Mouse (Mus musculus): Measurements from ENCODE around the gene Itga11. TPM values are rescaled to one million over a fixed set of nuclear protein-coding genes. Genes with fewer than 3 reads are reported as not detected.

The Itga11 gene
- polyA plus RNA-seq, 1 experiment: 1.4 TPM

DNA sequence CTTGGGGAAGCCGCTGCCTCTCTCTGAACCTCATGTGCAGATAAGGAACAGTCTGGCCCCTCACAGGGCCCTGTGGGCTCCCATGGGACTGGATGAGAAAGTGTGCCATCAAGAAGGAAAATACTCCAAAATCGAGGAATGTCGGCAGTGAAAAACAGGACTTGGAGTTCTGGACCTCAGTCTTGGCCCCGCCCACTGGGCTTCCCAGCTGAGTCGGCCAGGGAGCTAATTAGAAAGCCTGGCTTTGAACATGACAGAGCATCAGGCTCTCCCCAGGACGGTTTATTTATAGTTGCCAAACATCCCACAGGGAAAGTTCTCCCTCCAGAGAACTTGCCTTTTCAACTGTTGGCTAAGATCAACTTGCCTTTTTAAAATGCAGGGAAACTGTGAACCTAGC, 72.0 kb downstream of the Itga11 start:
- H3K9me3 ChIP-seq (replicated peaks; ENCODE audit: control insufficient read depth, insufficient read depth, low read length, poor library complexity, severe bottlenecking): no peaks in the 10 kb centered on the region
- H3K9ac ChIP-seq (ENCODE audit: low read depth, poor library complexity, severe bottlenecking): no peak overlapping the region
- H3K27me3 ChIP-seq (ENCODE audit: control insufficient read depth, insufficient read depth, low read length, poor library complexity, severe bottlenecking): no peaks in the 10 kb centered on the region
- TF ChIP-seq EP300 (IDR thresholded peaks at IDR 0.05; ENCODE audit: insufficient read depth, low read depth, low read length) (no peak), POLR2A (IDR thresholded peaks at IDR 0.05; ENCODE audit: insufficient read depth, low read length) (no peak), CTCF (IDR thresholded peaks at IDR 0.05; ENCODE audit: low read depth, low read length) (no peak)
- no peak overlapping the region for H3K4me3 ChIP-seq (ENCODE audit: low read depth, low read length)
- H3K27ac ChIP-seq (ENCODE audit: insufficient read depth, low read length): no peak overlapping the region
- no peaks in the 10 kb centered on the region for H3K4me1 ChIP-seq (ENCODE audit: control insufficient read depth, insufficient read depth, low read length)
- H3K36me3 ChIP-seq (ENCODE audit: control insufficient read depth, insufficient read depth, low read length, poor library complexity, severe bottlenecking): no peaks in the 10 kb centered on the region

DNA sequence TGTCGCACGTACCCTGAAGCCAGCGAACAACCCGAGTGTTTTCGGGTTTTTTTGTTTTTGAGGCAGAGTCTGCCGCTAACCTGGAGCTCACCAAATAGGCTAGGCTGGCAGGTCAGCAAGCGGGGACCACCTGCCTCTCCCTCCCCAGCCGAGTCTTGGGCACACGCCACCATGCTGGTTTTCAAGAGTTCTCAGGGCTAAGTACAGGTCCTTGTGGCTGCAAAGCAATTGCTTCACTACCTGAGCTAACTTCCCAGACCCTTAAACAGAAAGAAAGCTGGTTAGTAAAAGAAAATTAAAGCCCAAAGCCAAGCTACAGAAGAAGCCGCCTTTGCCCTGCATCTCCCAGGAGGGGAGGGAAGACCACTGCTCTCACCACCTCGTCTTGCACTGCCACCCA, 72.8 kb downstream of the Itga11 start:
- TF ChIP-seq CTCF (IDR thresholded peaks at IDR 0.05; ENCODE audit: low read depth, low read length) (no peak), POLR2A (IDR thresholded peaks at IDR 0.05; ENCODE audit: insufficient read depth, low read length) (no peak), EP300 (IDR thresholded peaks at IDR 0.05; ENCODE audit: insufficient read depth, low read depth, low read length) (no peak)
- H3K4me3 ChIP-seq (ENCODE audit: low read depth, low read length): no peak overlapping the region
- H3K36me3 ChIP-seq (ENCODE audit: control insufficient read depth, insufficient read depth, low read length, poor library complexity, severe bottlenecking): no peaks in the 10 kb centered on the region
- no peaks in the 10 kb centered on the region for H3K4me1 ChIP-seq (ENCODE audit: control insufficient read depth, insufficient read depth, low read length)
- no peaks in the 10 kb centered on the region for H3K9me3 ChIP-seq (replicated peaks; ENCODE audit: control insufficient read depth, insufficient read depth, low read length, poor library complexity, severe bottlenecking)
- no peaks in the 10 kb centered on the region for H3K27me3 ChIP-seq (ENCODE audit: control insufficient read depth, insufficient read depth, low read length, poor library complexity, severe bottlenecking)
- no peak overlapping the region for H3K9ac ChIP-seq (ENCODE audit: low read depth, poor library complexity, severe bottlenecking)
- no peak overlapping the region for H3K27ac ChIP-seq (ENCODE audit: insufficient read depth, low read length)

DNA sequence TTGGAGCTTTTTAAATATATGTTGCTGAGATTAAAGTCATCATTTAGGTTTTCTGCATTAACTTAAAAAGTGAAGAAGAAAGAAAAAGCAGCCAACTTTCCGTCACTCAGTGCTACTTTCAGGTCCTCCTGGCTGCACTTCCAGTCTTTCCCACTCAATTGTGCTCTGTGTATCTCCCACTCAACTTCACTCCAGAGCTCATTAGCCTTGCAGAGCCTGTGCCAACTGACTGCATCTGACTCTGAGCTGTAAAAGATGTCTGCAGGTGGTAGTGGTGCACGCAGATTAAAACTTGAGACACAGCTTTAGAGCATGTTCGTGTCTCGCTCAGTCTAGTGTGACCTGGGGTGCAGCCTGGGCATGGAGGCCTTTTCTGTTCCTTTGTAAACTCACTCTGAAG, 80.7 kb downstream of the Itga11 start:
- Histone ChIP-seq H3K36me3 (ENCODE audit: control insufficient read depth, insufficient read depth, low read length, poor library complexity, severe bottlenecking) (no peaks in the 10 kb centered on the region), H3K4me1 (ENCODE audit: control insufficient read depth, insufficient read depth, low read length) (no peaks in the 10 kb centered on the region), H3K27me3 (ENCODE audit: control insufficient read depth, insufficient read depth, low read length, poor library complexity, severe bottlenecking) (no peaks in the 10 kb centered on the region)

DNA sequence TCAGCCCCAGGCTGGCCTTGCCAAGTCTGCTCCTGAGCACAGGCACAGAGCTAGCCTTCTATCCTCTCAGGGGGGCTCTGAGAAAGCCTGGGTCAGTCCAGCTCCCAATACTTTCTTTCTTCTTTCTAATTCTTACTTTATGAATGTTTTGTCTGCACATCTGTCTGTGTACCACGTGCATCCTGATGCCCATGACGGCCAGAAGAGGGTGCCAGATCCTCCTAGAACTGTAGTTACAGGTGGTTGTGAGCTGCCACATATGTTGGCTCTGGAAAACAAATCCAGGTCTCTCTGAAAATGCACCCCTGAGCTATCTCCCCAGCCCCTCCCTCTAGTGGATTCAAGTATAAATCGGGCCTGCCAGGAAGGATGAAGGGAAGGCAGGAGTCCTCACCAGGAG, 82.0 kb downstream of the Itga11 start:
- Histone ChIP-seq H3K27ac (ENCODE audit: insufficient read depth, low read length) (no peak overlapping the region), H3K4me3 (ENCODE audit: low read depth, low read length) (no peak overlapping the region)
- TF ChIP-seq POLR2A (IDR thresholded peaks at IDR 0.05; ENCODE audit: insufficient read depth, low read length) (no peak), CTCF (IDR thresholded peaks at IDR 0.05; ENCODE audit: low read depth, low read length) (peak; percentile 63)

More for the DNA sequence above, 80.7 kb downstream of the Itga11 start:
- Histone ChIP-seq H3K27ac (ENCODE audit: insufficient read depth, low read length) (no peak overlapping the region), H3K9ac (ENCODE audit: low read depth, poor library complexity, severe bottlenecking) (no peak overlapping the region), H3K9me3 (replicated peaks; ENCODE audit: control insufficient read depth, insufficient read depth, low read length, poor library complexity, severe bottlenecking) (no peaks in the 10 kb centered on the region), H3K4me3 (ENCODE audit: low read depth, low read length) (no peak overlapping the region)
- no peak for TF ChIP-seq CTCF (IDR thresholded peaks at IDR 0.05; ENCODE audit: low read depth, low read length)
- no peak for TF ChIP-seq EP300 (IDR thresholded peaks at IDR 0.05; ENCODE audit: insufficient read depth, low read depth, low read length)
- TF ChIP-seq POLR2A (IDR thresholded peaks at IDR 0.05; ENCODE audit: insufficient read depth, low read length): no peak

DNA sequence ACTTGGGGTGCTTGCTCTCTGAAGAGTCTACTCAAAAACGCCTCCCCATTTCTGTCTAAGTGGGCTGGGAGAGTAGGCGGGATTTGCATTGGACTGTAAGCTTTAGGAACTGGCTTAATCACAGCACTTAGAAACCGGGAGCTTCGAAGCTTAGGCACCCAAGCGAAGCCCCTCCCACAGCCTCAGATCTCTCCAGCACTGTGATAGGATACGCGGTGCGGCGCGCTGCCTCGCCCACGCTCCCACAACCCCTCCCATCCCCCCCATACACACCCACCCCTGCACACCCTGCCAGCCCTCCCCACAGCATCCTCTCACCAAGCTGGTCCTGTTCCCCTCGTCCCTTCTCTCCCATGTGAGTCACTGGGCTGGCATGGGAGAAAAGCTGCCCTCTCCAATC, 85.9 kb downstream of the Itga11 start:
- Histone ChIP-seq H3K4me1 (ENCODE audit: control insufficient read depth, insufficient read depth, low read length) (peaks cover 2% of the 10 kb centered on the region), H3K9ac (ENCODE audit: low read depth, poor library complexity, severe bottlenecking) (no peak overlapping the region), H3K36me3 (ENCODE audit: control insufficient read depth, insufficient read depth, low read length, poor library complexity, severe bottlenecking) (no peaks in the 10 kb centered on the region), H3K9me3 (replicated peaks; ENCODE audit: control insufficient read depth, insufficient read depth, low read length, poor library complexity, severe bottlenecking) (no peaks in the 10 kb centered on the region), H3K27me3 (ENCODE audit: control insufficient read depth, insufficient read depth, low read length, poor library complexity, severe bottlenecking) (no peaks in the 10 kb centered on the region), H3K27ac (ENCODE audit: insufficient read depth, low read length) (no peak overlapping the region), H3K4me3 (ENCODE audit: low read depth, low read length) (peak overlapping the region; percentile 19; the same call in 1 of the 2 replicates)
- TF ChIP-seq EP300 (IDR thresholded peaks at IDR 0.05; ENCODE audit: insufficient read depth, low read depth, low read length): no peak
- no peak for TF ChIP-seq POLR2A (IDR thresholded peaks at IDR 0.05; ENCODE audit: insufficient read depth, low read length)
- no peak for TF ChIP-seq CTCF (IDR thresholded peaks at IDR 0.05; ENCODE audit: low read depth, low read length)

More for the DNA sequence above, 82.0 kb downstream of the Itga11 start:
- peaks cover 2% of the 10 kb centered on the region for H3K4me1 ChIP-seq (ENCODE audit: control insufficient read depth, insufficient read depth, low read length)
- no peaks in the 10 kb centered on the region for H3K36me3 ChIP-seq (ENCODE audit: control insufficient read depth, insufficient read depth, low read length, poor library complexity, severe bottlenecking)
- no peaks in the 10 kb centered on the region for H3K27me3 ChIP-seq (ENCODE audit: control insufficient read depth, insufficient read depth, low read length, poor library complexity, severe bottlenecking)
- no peak overlapping the region for H3K9ac ChIP-seq (ENCODE audit: low read depth, poor library complexity, severe bottlenecking)
- no peaks in the 10 kb centered on the region for H3K9me3 ChIP-seq (replicated peaks; ENCODE audit: control insufficient read depth, insufficient read depth, low read length, poor library complexity, severe bottlenecking)

DNA sequence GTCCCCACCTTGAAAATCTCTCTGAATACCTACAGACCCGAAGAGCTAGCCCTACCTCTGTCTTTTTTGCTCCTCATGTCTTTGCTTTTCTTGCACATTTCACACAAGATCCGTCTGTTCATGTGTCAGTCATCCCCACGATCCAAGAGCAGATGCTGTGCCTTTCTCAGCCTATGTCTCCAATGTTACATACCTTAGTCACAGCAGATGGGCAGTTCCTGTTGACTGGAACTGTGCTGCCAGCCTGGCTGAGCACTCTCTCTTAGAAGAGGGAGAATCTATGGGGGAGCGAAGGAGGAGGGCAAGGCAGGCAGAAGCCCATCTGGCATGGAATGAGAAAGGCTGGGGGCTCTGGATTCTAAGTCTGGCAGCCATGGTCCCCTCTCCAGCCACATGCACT, 87.7 kb downstream of the Itga11 start:
- H3K9me3 ChIP-seq (replicated peaks; ENCODE audit: control insufficient read depth, insufficient read depth, low read length, poor library complexity, severe bottlenecking): no peaks in the 10 kb centered on the region
- H3K4me3 ChIP-seq (ENCODE audit: low read depth, low read length): no peak overlapping the region
- no peak overlapping the region for H3K27ac ChIP-seq (ENCODE audit: insufficient read depth, low read length)
- H3K4me1 ChIP-seq (ENCODE audit: control insufficient read depth, insufficient read depth, low read length): peaks cover 2% of the 10 kb centered on the region
- no peaks in the 10 kb centered on the region for H3K27me3 ChIP-seq (ENCODE audit: control insufficient read depth, insufficient read depth, low read length, poor library complexity, severe bottlenecking)
- TF ChIP-seq POLR2A (IDR thresholded peaks at IDR 0.05; ENCODE audit: insufficient read depth, low read length): no peak
- no peak for TF ChIP-seq CTCF (IDR thresholded peaks at IDR 0.05; ENCODE audit: low read depth, low read length)
- TF ChIP-seq EP300 (IDR thresholded peaks at IDR 0.05; ENCODE audit: insufficient read depth, low read depth, low read length): no peak
- no peak overlapping the region for H3K9ac ChIP-seq (ENCODE audit: low read depth, poor library complexity, severe bottlenecking)
- no peaks in the 10 kb centered on the region for H3K36me3 ChIP-seq (ENCODE audit: control insufficient read depth, insufficient read depth, low read length, poor library complexity, severe bottlenecking)
